Mouse (Mus musculus) kidney, adult 2 months (tissue): Measurements from ENCODE around the gene Chrna1. TPM values are rescaled to one million over a fixed set of nuclear protein-coding genes. Genes with fewer than 3 reads are reported as not detected.

Source experiments
- DNase-seq: peaks from one replicate; pipeline ENCODE4 v3.0.0; 2021
- H3K27ac ChIP-seq: fragments of 200-500 bp; 2 replicates; pipeline ENCODE4 v1.5.1; 2012; ENCODE audit warnings: low read depth, low read length, control low read depth, inconsistent platforms; ENCODE audit not compliant: insufficient read depth
- H3K27me3 ChIP-seq: fragments of 200-500 bp; replicated peaks from 2 replicates; pipeline ENCODE4 v1.6.1; 2012; ENCODE audit warnings: mild to moderate bottlenecking, moderate library complexity, low read length, inconsistent platforms; ENCODE audit not compliant: control insufficient read depth, insufficient read depth
- H3K36me3 ChIP-seq: fragments of 200-500 bp; 2 replicates; pipeline ENCODE4 v1.6.1; 2012; ENCODE audit warnings: mild to moderate bottlenecking, moderate library complexity, low read length, inconsistent platforms; ENCODE audit not compliant: control insufficient read depth, insufficient read depth
- H3K4me1 ChIP-seq: fragments of 200-500 bp; 2 replicates; pipeline ENCODE4 v1.6.1; 2011; ENCODE audit warnings: low read length; ENCODE audit not compliant: control insufficient read depth, insufficient read depth
- H3K4me3 ChIP-seq: fragments of 200-500 bp; 2 replicates; pipeline ENCODE4 v1.5.1; 2011; ENCODE audit warnings: mild to moderate bottlenecking, low read depth, low read length, control low read depth; ENCODE audit not compliant: insufficient read depth
- CTCF ChIP-seq: fragments of 200-500 bp; conservative IDR thresholded peaks from 2 replicates; pipeline ENCODE4 v1.5.1; 2011; ENCODE audit warnings: low read depth, mild to moderate bottlenecking, control low read depth, low read length, moderate library complexity, mixed read lengths; ENCODE audit not compliant: insufficient read depth, insufficient read length
- POLR2A ChIP-seq: fragments of 200-500 bp; IDR thresholded peaks from one replicate; pipeline ENCODE4 v1.6.1; 2011; ENCODE audit warnings: low read depth, low read length, control low read depth
- WGBS: fragments of 180-500 bp; shearing (Covaris S2); methylation state at CpG from one replicate; pipeline ENCODE4 v1.1.7; 2018; 5-methylcytosine and 5-hydroxymethylcytosine counted together
- polyA plus RNA-seq: library from polyadenylated mRNA; depleted of rRNA; stranded (reverse); fragments of >200 nt; gene quantifications from 2 replicates; pipeline ENCODE4 v1.2.3, GENCODE M21; 2012; rRNA removed

The Chrna1 gene
- polyA plus RNA-seq, result not detected in 2 replicates

DNA sequence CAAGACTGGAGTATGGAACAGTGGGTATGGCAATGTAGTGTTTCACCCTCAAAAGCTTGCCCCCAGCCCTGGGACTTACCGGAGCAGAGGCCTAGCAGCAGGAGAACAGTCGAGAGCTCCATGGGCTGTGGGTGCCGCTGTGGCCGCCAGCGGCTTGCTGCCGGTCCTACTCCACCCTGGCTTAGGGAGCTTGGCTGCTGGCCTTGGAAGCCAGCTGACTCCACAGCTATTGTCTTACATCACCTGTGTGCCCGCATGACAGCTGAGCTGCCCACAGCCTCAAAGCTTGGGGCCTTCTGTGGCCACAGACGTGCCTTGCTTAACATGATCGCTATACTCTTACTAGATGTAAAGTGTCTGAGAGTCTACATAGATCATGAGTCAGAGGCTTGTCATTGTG lies at the start of gene Chrna1:
TSS of gene Chrna1 (minus strand) at position 173 of the 400 bp plus-strand sequence.
- Histone ChIP-seq H3K27ac (no peak within 1 kb of the TSS), H3K4me3 (no peak within 1 kb of the TSS), H3K4me1 (no peaks in the 10 kb centered on the region; the same call in 1 of the 2 replicates), H3K27me3 (no peaks in the 10 kb centered on the region), H3K36me3 (no peaks in the 10 kb centered on the region)
- TF ChIP-seq CTCF (no peak), POLR2A (no peak)
- WGBS, result 93% methylated on average over 9 of the region's 9 CpGs
- no peak for DNase-seq

- 57% methylated on average over 4 of the region's 4 CpGs for WGBS
- TF ChIP-seq CTCF (no peak), POLR2A (no peak)
- no peaks in the 10 kb centered on the region for H3K27me3 ChIP-seq
- DNase-seq, result no peak
- H3K4me3 ChIP-seq, result no peak overlapping the region
- H3K27ac ChIP-seq, result no peak overlapping the region
- H3K36me3 ChIP-seq, result no peaks in the 10 kb centered on the region
- peaks cover 11% of the 10 kb centered on the region for H3K4me1 ChIP-seq
Observed at GRCm38 (mm10) chr2:73618486-73619052, 38.4 kb upstream of the Chrna1 start.

DNA sequence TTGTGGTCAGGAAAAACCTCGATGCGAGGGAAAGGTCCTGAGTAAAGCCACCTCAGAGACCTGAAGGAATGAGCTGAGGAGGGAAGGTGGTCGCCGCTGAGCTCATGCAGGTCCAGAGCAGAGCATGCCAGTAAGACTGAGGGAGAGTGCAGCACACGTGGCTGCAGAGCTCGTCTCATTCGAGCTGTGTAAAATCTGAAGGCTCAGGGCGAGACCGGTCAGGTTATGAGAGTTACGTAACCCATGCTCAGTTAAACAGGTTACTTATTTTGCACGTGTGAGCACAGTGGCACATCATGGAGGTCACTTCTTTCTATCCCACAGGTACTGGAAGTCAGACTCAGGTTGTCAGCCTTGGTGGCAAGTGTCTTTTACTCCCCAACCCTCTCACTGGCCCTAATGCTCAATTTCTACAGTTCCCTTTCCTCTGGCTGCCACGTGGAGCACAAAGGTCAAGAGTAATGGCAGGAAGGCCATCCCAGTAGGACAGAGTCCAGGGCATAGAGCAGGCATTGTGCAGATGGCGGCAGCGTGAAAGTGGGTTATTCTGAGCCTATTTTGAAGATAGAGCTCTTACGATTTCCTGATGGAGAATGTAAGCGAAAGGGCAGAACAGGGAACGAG lies 36.4 kb upstream of the Chrna1 start:
- Histone ChIP-seq H3K27ac (peak overlapping the region; percentile 33; the same call in 1 of the 2 replicates), H3K27me3 (no peaks in the 10 kb centered on the region), H3K36me3 (no peaks in the 10 kb centered on the region), H3K4me1 (peaks cover 11% of the 10 kb centered on the region), H3K4me3 (no peak overlapping the region)
- 57% methylated on average over 17 of the region's 17 CpGs for WGBS
- TF ChIP-seq POLR2A (no peak), CTCF (no peak)
- DNase-seq, result peak; percentile 85

- H3K4me1 ChIP-seq, result peaks cover 11% of the 10 kb centered on the region
- DNase-seq, result no peak
- WGBS, result 88% methylated on average over 5 of the region's 5 CpGs
- no peak overlapping the region for H3K27ac ChIP-seq
- H3K27me3 ChIP-seq, result no peaks in the 10 kb centered on the region
- no peak for TF ChIP-seq CTCF
- TF ChIP-seq POLR2A, result no peak
- H3K36me3 ChIP-seq, result no peaks in the 10 kb centered on the region
- no peak overlapping the region for H3K4me3 ChIP-seq
Observed at GRCm38 (mm10) chr2:73615456-73615855, 35.3 kb upstream of the Chrna1 start.

- H3K27me3 ChIP-seq, result no peaks in the 10 kb centered on the region
- no peak for TF ChIP-seq CTCF
- no peak for TF ChIP-seq POLR2A
- 97% methylated on average over 8 of the region's 8 CpGs for WGBS
- no peaks in the 10 kb centered on the region for H3K36me3 ChIP-seq
- DNase-seq, result no peak
- no peak overlapping the region for H3K27ac ChIP-seq
- no peak overlapping the region for H3K4me3 ChIP-seq
- peaks cover 16% of the 10 kb centered on the region for H3K4me1 ChIP-seq
Observed at GRCm38 (mm10) chr2:73614303-73614702, 34.2 kb upstream of the Chrna1 start.

GRCm38 (mm10) chr2:73612941-73613340 lies 32.8 kb upstream of the Chrna1 start:
- DNase-seq, result no peak
- Histone ChIP-seq H3K27ac (no peak overlapping the region), H3K27me3 (no peaks in the 10 kb centered on the region), H3K4me3 (no peak overlapping the region), H3K4me1 (peaks cover 17% of the 10 kb centered on the region), H3K36me3 (no peaks in the 10 kb centered on the region)
- TF ChIP-seq CTCF (no peak), POLR2A (no peak)
- 74% methylated on average over 7 of the region's 7 CpGs for WGBS

- 86% methylated on average over 6 of the region's 6 CpGs for WGBS
- Histone ChIP-seq H3K27me3 (no peaks in the 10 kb centered on the region), H3K36me3 (no peaks in the 10 kb centered on the region), H3K4me1 (peaks cover 17% of the 10 kb centered on the region), H3K27ac (no peak overlapping the region), H3K4me3 (no peak overlapping the region)
- DNase-seq, result no peak
- TF ChIP-seq POLR2A (no peak), CTCF (no peak)
Observed at GRCm38 (mm10) chr2:73612367-73612914, 32.3 kb upstream of the Chrna1 start.
